Mouse (Mus musculus): Measurements from ENCODE around the gene Egfl7. TPM values are rescaled to one million over a fixed set of nuclear protein-coding genes. Genes with fewer than 3 reads are reported as not detected.

The Egfl7 gene
- polyA plus RNA-seq, 1 experiment from 2014 or later: 64.8 TPM

- Histone ChIP-seq H3K9me3 (no peaks in the 10 kb centered on the region), H3K9ac (replicated peaks) (no peak overlapping the region), H3K4me2 (replicated peaks) (no peak overlapping the region), H3K4me1 (peaks cover 13% of the 10 kb centered on the region; the same call in 1 of the 2 replicates), H3K4me3 (no peak overlapping the region), H3K27ac (replicated peaks) (no peak overlapping the region), H3K36me3 (no peaks in the 10 kb centered on the region), H3K27me3 (no peaks in the 10 kb centered on the region)
- no peak for ATAC-seq (ENCODE audit: low FRiP score, low read depth)
- WGBS: 5% methylated on average over 3 of the region's 3 CpGs
Measured at GRCm38 (mm10) chr2:26570034-26570433, 9.8 kb upstream of the Egfl7 start.

DNA sequence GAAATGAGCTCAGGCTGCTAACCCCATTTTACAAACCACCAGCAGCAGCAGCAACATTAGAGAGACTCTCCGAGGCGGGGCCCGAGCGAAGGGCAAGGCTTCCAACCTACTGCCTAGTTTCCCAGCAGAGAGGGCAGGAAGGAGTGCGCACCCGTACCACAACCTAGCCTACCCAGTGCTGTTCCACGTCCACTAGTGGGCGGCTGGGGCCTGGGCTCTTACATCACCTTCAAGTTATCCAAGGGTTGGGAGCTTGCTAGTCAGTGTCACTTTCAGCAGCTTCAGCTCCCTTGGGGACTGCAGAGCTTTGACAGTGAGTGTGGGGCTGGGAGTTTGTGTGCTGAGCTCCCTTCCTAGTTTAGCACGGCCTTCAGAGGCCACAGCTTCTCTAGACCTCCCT is 8.4 kb upstream of the Egfl7 start:
- Histone ChIP-seq H3K4me3 (no peak overlapping the region), H3K36me3 (no peaks in the 10 kb centered on the region), H3K4me1 (peaks cover 10% of the 10 kb centered on the region), H3K9me3 (no peaks in the 10 kb centered on the region), H3K27ac (replicated peaks) (no peak overlapping the region), H3K4me2 (replicated peaks) (no peak overlapping the region), H3K27me3 (no peaks in the 10 kb centered on the region), H3K9ac (replicated peaks) (no peak overlapping the region)
- WGBS: 78% methylated on average over 9 of the region's 9 CpGs
- ATAC-seq (ENCODE audit: low FRiP score, low read depth): no peak

DNA sequence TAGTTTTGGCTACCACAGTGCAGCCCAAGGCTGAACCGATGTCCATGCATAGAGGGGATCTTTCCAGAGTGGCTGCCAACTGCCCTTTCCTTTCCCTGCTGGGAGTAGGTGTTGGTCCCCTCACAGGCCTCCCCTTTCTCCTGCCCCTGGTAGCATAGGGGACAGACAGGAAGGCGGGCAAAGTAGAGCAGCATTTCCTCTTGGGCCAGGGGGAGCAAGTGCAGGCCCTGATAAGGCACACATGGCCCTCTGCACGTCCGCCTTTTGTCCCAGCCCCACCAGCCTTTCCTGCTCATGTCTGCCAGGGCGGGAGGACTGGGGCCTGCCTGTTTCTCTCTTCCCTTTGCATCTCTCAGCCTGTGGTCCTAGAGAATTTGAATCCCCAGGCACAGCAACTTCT is 8.0 kb upstream of the Egfl7 start:
- no peaks in the 10 kb centered on the region for H3K36me3 ChIP-seq
- ATAC-seq (ENCODE audit: low FRiP score, low read depth): no peak
- H3K9me3 ChIP-seq: no peaks in the 10 kb centered on the region
- WGBS: 78% methylated on average over 5 of the region's 5 CpGs
- no peak overlapping the region for H3K9ac ChIP-seq (replicated peaks)
- H3K4me1 ChIP-seq: peaks cover 10% of the 10 kb centered on the region
- no peak overlapping the region for H3K4me3 ChIP-seq
- H3K27ac ChIP-seq (replicated peaks): no peak overlapping the region
- H3K4me2 ChIP-seq (replicated peaks): no peak overlapping the region
- H3K27me3 ChIP-seq: no peaks in the 10 kb centered on the region

- Histone ChIP-seq H3K27me3 (no peaks in the 10 kb centered on the region), H3K9me3 (no peaks in the 10 kb centered on the region), H3K9ac (replicated peaks) (no peak overlapping the region), H3K4me3 (no peak overlapping the region), H3K36me3 (no peaks in the 10 kb centered on the region), H3K27ac (replicated peaks) (no peak overlapping the region), H3K4me2 (replicated peaks) (no peak overlapping the region), H3K4me1 (peaks cover 10% of the 10 kb centered on the region)
- ATAC-seq (ENCODE audit: low FRiP score, low read depth): no peak
- WGBS: 81% methylated on average over 12 of the region's 12 CpGs
Measured at GRCm38 (mm10) chr2:26573396-26573795, 6.4 kb upstream of the Egfl7 start.

DNA sequence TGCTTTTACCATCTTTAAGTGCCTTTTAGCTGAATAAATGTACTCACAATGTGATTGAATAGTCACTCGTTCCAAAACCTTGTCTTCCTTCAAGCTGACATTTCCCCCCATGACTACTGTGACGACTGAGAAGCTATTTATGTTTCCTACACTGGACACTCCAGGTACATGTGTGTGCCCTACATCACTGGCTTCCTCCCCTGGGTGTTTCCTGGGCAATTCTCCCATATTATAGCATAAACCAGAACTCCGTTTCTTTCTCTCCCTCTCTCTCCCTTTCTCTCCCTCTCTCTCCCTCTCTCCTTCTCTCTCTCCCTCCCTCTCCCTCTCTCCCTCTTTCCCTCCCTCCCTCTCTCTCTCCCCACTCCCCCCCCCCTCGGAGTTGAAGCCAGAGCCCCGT is 6.0 kb upstream of the Egfl7 start:
- H3K27ac ChIP-seq (replicated peaks): no peak overlapping the region

GRCm38 (mm10) chr2:26574862-26575261 is 5.0 kb upstream of the Egfl7 start:
- 18% methylated on average over 5 of the region's 5 CpGs for WGBS
- H3K9ac ChIP-seq (replicated peaks): no peak overlapping the region
- no peak overlapping the region for H3K27ac ChIP-seq (replicated peaks)
- H3K9me3 ChIP-seq: no peaks in the 10 kb centered on the region
- H3K36me3 ChIP-seq: no peaks in the 10 kb centered on the region
- no peaks in the 10 kb centered on the region for H3K27me3 ChIP-seq
- H3K4me1 ChIP-seq: peaks cover 10% of the 10 kb centered on the region
- ATAC-seq (ENCODE audit: low FRiP score, low read depth): no peak
- H3K4me2 ChIP-seq (replicated peaks): no peak overlapping the region
- no peak overlapping the region for H3K4me3 ChIP-seq

More for the DNA sequence above, 6.0 kb upstream of the Egfl7 start:
- Histone ChIP-seq H3K36me3 (no peaks in the 10 kb centered on the region), H3K9me3 (no peaks in the 10 kb centered on the region), H3K4me1 (peaks cover 10% of the 10 kb centered on the region), H3K9ac (replicated peaks) (no peak overlapping the region), H3K4me3 (no peak overlapping the region), H3K27me3 (no peaks in the 10 kb centered on the region), H3K4me2 (replicated peaks) (no peak overlapping the region)
- 41% methylated on average over 5 of the region's 5 CpGs for WGBS
- ATAC-seq (ENCODE audit: low FRiP score, low read depth): no peak

GRCm38 (mm10) chr2:26575378-26575777 is 4.4 kb upstream of the Egfl7 start:
- H3K9ac ChIP-seq (replicated peaks): no peak overlapping the region
- no peak for ATAC-seq (ENCODE audit: low FRiP score, low read depth)
- no peak overlapping the region for H3K4me2 ChIP-seq (replicated peaks)
- no peaks in the 10 kb centered on the region for H3K27me3 ChIP-seq
- WGBS: 97% methylated on average over 1 of the region's 1 CpGs
- no peaks in the 10 kb centered on the region for H3K9me3 ChIP-seq
- no peak overlapping the region for H3K27ac ChIP-seq (replicated peaks)
- peaks cover 10% of the 10 kb centered on the region for H3K4me1 ChIP-seq
- no peak overlapping the region for H3K4me3 ChIP-seq
- no peaks in the 10 kb centered on the region for H3K36me3 ChIP-seq

DNA sequence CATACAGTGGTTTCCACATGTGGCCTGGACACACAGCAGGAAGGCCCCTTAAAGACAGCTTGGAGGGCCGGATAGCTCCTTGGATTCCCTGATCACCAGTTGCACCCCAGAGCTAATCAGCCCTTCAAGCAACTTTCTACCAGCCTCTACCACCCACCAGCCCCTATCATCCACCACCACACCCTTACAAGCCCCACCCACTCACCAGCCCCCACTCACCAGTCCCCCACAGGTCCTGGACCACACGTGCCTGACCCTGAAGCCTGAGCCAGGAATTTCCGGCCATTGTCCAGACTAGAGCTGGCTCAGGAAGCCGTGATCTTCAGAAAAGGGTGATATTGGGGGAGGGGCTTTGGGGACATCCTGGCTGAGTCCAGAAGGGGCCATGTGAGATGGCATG is 3.9 kb upstream of the Egfl7 start:
- Histone ChIP-seq H3K27ac (replicated peaks) (no peak overlapping the region), H3K4me1 (peaks cover 10% of the 10 kb centered on the region)
- 62% methylated on average over 4 of the region's 4 CpGs for WGBS

GRCm38 (mm10) chr2:26576462-26576861 is 3.4 kb upstream of the Egfl7 start:
- Histone ChIP-seq H3K9me3 (no peaks in the 10 kb centered on the region), H3K27me3 (no peaks in the 10 kb centered on the region), H3K4me2 (replicated peaks) (no peak overlapping the region), H3K27ac (replicated peaks) (no peak overlapping the region), H3K4me3 (no peak overlapping the region), H3K36me3 (no peaks in the 10 kb centered on the region), H3K9ac (replicated peaks) (no peak overlapping the region), H3K4me1 (peaks cover 10% of the 10 kb centered on the region)
- ATAC-seq (ENCODE audit: low FRiP score, low read depth): no peak
- WGBS: 48% methylated on average over 4 of the region's 4 CpGs

More for the DNA sequence above, 3.9 kb upstream of the Egfl7 start:
- Histone ChIP-seq H3K4me3 (no peak overlapping the region), H3K4me2 (replicated peaks) (no peak overlapping the region), H3K27me3 (no peaks in the 10 kb centered on the region), H3K9ac (replicated peaks) (no peak overlapping the region), H3K9me3 (no peaks in the 10 kb centered on the region), H3K36me3 (no peaks in the 10 kb centered on the region)
- ATAC-seq (ENCODE audit: low FRiP score, low read depth): no peak

DNA sequence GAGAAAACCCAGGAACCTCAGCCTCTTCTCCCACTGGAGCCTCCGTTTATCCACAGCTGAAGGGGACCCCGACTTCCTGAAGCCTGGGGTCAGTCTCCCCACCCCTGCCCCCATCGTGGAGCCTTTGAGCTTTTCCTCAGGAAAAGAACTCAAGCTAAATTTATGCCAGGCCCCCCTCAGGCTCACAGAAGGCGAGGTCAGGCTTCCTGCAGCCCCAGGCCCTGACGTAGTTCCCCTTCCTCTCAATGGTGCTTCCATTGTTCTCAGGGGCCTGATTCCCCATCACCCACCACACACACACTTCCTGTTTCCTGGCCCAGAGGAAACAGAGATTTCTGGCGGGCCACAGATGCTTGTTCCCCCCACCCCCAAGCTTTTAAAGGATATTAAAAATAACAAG is 1.4 kb upstream of the Egfl7 start:
- 48% methylated on average over 6 of the region's 6 CpGs for WGBS
- H3K27ac ChIP-seq (replicated peaks): 0 out of 2 replicates have a peak overlapping the region, but pooled peaks have one; percentile 36
- ATAC-seq (ENCODE audit: low FRiP score, low read depth): no peak
- no peaks in the 10 kb centered on the region for H3K36me3 ChIP-seq
- no peak overlapping the region for H3K4me2 ChIP-seq (replicated peaks)
- H3K9ac ChIP-seq (replicated peaks): no peak overlapping the region
- H3K4me3 ChIP-seq: no peak overlapping the region
- H3K9me3 ChIP-seq: no peaks in the 10 kb centered on the region
- peaks cover 8% of the 10 kb centered on the region for H3K4me1 ChIP-seq
- H3K27me3 ChIP-seq: no peaks in the 10 kb centered on the region

GRCm38 (mm10) chr2:26580751-26581150 is 937 bp downstream of the Egfl7 start:
- Histone ChIP-seq H3K27ac (replicated peaks) (no peak overlapping the region), H3K4me2 (replicated peaks) (no peak overlapping the region), H3K9ac (replicated peaks) (no peak overlapping the region), H3K4me1 (no peaks in the 10 kb centered on the region; the same call in 1 of the 2 replicates), H3K27me3 (peaks cover 7% of the 10 kb centered on the region; the same call in 1 of the 2 replicates), H3K4me3 (no peak overlapping the region), H3K9me3 (no peaks in the 10 kb centered on the region), H3K36me3 (no peaks in the 10 kb centered on the region)
- no peak for ATAC-seq (ENCODE audit: low FRiP score, low read depth)
- WGBS: 98% methylated on average over 5 of the region's 5 CpGs

DNA sequence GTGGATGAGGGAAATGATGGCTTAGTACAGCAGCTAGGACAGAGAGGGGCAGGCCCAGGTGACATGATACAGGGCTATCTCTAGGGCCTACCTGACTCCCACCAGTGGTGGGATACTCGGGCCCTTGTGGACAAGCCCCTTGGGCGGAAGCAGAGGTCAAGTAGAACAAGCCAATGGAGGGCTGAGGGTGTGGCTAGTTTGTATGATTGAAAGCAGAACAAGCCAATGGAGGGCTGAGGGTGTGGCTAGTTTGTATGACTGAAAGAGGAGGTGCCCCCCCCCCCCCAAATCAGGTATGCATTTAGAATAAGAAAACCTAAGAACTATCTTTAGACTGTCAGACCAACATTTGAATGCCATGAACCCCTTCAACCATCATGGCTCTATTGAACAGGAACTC is 2.4 kb downstream of the Egfl7 start:
- ATAC-seq (ENCODE audit: low FRiP score, low read depth): no peak
- Histone ChIP-seq H3K4me1 (peaks cover 10% of the 10 kb centered on the region), H3K9ac (replicated peaks) (no peak overlapping the region), H3K27me3 (peaks cover 7% of the 10 kb centered on the region; the same call in 1 of the 2 replicates), H3K9me3 (no peaks in the 10 kb centered on the region), H3K27ac (replicated peaks) (no peak overlapping the region), H3K4me3 (no peak overlapping the region), H3K4me2 (replicated peaks) (no peak overlapping the region), H3K36me3 (no peaks in the 10 kb centered on the region)
- 59% methylated on average over 2 of the region's 2 CpGs for WGBS

GRCm38 (mm10) chr2:26582741-26583140 is 2.9 kb downstream of the Egfl7 start:
- Histone ChIP-seq H3K27ac (replicated peaks) (no peak overlapping the region), H3K36me3 (no peaks in the 10 kb centered on the region), H3K9me3 (no peaks in the 10 kb centered on the region), H3K4me2 (replicated peaks) (no peak overlapping the region), H3K4me1 (peaks cover 10% of the 10 kb centered on the region), H3K9ac (replicated peaks) (no peak overlapping the region), H3K27me3 (peaks cover 7% of the 10 kb centered on the region; the same call in 1 of the 2 replicates), H3K4me3 (no peak overlapping the region)
- 81% methylated on average over 7 of the region's 7 CpGs for WGBS
- no peak for ATAC-seq (ENCODE audit: low FRiP score, low read depth)
